Mouse (Mus musculus) fat pad, adult 2 months (tissue): ENCODE measurements at regions not wholly inside any gene's neighbourhood (a gene's known extent, or its start where the extent isn't known, plus 50 kb on each side); places are given as distances from the start of the nearest gene placed in this dataset.

Experiments used
- DNase-seq: peaks from one replicate; pipeline ENCODE4 v3.0.0-alpha.2; 2011; ENCODE audit warnings: low read depth, low spot score; ENCODE audit errors: extremely low read depth

DNA sequence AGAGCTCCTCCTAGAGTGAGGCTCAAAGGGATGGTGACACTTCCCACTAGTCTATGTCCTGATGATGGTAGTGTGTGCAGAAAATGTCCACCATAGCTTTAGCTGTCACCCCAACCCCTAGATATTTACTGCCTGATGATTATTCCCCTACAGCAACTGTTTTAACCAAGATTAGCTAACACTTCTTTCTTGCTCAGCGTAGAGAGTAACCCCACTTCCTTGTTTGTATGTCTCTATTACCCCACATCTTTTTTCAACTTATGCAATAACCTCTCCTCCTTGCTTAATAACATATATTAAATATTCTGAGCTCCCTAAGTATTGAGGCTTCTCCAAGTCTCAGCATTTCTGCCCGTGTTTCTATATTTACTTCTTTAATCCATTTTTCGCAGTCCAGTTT is 404.2 kb upstream of the Cntn3 start:
- no peak for DNase-seq

DNA sequence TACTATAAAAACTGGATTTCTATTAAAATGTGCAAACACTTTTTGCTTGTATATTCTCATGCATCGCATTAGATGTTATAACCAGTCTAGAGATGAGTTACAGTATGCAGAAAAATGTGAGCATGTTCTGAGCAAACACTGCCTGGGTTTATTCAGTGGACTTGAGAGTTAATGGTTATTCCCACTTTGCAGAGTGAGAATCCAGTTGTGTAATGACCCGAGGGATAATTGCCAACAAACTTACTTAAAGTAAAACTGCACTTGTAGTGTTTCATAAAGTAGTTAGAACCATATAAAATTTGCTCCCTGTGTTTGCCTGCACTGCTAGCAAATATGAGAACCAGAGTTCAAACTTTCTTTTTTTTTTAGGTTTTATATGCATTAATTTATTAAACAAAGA is 450.4 kb upstream of the Cntn3 start:
- no peak for DNase-seq

DNA sequence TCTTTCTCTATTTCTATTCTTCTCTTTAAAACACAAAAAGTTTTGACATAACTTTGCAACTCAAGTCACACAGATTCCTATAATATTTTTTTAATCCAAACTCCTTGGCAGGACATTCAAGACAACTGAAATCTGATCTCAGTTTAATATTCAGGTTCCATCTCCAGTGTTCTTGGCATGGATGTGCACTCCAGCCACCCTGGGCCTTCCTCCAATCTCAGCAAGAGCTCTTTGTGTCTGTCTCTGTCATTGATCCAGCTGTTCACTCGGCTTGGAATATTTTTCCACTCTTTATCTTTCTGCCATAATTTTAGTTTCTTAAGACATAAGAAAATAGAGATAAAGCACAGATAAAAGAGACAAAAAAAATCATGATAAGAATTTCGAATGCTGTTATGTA is 451.1 kb upstream of the Cntn3 start:
- DNase-seq: no peak

DNA sequence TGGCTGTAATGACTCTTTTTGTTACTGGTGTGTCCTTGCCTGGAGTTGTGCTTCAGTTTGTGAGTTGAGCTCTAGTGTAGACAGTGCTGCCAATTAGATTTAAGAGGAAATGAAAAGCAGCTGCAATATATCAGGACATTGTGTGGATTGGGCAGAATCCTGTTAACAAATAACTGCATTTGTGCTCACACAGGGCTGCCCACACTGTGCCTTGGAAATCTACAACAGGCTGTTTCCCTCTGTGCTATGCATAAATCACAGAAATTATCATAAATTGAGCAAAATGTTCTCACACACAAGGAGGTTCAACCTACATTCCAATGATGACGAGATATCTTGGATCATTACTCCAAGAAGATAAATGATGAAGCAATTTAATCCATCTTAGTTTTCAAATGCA is 455.2 kb upstream of the Cntn3 start:
- DNase-seq: no peak

DNA sequence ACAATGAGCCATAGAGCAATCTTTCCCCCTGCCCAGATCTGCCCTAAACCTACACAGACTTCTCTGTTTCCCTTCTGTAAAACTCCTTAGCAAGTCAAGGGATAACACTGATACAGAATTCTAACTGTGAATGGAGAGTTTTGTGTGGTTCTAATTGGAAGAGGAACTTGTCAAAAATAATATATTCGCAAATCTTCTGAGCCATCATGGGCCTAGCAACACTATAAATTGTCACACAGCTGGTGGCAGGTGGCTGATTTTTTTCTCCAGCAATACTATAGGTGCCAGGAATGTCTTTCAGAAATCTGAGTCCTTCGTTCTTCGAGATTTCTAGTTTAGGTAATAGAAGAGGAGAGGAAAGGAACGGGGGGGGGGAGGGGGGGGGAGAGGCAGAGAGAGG is 460.5 kb upstream of the Cntn3 start:
- DNase-seq: no peak

DNA sequence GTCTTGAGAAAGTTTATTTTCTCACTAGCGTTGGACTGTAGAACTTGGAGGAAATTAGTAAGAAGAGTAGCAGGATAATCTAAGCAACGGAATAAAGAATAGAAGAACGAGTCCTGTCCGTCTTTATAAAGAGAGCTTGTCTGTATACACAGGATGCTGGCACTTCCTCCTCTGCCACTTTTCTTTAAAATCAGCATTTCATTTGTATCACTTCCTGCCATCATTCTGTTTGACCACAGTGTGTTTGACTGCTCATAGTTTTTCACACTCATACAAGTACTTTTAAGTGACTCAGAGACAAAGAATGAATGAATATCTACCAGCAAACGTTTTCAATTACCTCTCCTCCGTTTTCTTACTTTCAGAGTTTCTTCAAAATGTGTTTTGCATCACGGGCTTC is 461.0 kb upstream of the Cntn3 start:
- DNase-seq: no peak

DNA sequence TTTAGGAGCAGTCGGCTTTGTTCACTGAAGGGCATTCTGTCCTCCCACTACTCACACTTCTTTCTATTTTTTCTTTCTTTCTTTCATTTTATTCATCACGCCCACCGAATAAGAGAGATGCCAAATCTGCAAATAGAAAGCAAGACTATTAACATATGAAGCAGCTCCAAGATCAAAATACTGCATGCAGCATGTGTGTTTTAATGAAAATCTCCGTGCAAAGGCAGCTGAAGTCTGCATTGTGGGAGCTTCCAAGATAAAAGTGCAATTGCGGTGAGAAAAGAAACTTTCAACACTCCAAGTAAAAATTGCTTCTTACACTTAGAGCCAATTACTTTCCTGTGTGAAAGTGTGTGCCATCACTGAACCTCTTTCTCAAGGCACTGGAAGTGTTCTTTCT is 449.8 kb upstream of the Chl1 start:
- DNase-seq: no peak

DNA sequence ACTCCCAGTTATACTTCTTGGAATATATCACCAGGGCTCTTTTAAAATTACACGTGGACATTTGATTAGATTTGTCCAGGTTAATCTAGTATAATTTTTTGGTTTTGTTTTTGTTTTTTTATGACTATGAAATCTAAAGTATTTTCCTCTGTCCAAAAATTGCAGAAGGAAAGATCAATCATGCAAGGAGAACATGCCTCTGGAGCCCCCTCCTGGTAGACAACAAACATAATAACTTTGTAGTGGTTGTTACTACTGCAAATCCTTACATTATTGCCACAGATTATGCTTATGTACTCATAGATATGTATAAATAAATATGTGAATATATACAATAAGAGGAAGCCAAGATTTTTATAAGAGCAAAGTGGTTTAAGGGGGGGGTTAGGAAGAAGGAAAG is 404.2 kb upstream of the Chl1 start:
- no peak for DNase-seq

DNA sequence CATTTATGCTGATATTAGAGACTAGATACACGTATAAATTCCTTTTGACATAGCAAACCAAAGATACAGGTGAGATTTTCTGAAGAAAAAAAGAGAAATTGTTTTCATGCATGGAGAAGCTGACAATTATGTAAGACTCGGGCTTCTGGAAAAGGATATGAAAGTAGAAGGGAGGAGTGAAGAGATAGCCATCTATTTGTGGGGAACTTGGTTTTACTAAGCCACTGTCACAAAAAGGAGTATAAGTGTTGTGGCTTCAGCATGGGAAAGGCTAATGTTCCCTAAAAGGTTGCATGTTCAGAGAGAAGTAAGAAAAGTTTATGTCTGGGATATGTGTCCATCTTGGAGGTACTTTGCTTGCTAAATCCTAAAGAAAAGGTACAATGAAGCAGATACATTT is 390.8 kb upstream of the Chl1 start:
- DNase-seq: no peak

DNA sequence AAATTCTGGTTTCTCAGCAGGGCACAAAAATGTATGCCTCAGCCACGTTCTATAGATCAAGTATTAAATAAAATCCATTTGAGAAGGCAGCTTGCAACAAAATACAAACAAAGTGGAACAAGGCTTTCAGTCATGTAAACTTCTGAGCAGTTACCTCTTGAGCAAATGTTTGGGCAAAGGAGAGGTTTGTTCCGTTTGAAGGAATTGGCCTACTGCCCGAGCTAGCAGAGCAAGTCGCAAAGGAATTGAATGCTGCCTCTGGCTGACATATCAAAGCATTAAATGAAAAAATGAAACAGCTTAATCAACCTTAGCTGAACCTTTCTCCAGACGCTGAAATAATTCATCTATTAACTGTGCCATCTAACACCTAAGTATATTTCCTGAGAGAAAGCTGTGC is 369.5 kb upstream of the Chl1 start:
- DNase-seq: no peak

DNA sequence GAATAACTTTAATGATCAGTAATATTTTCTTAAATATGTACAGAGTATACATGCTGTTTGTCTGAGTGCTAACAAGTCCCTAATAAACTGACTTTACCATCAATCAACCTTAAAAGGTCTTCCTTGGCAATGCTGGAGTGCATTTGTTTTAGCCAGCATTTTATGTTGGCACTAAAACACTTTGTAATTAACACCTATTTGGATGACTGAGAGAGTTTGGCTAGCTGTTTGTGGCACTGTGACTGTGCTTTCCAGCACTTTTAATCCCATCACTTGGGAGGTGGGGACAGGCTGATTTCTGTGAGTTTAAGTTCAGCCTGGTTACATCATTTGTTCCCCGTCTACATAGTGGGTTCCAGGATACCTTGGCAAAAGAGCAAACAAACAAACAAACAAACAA is 332.5 kb upstream of the Chl1 start:
- no peak for DNase-seq

DNA sequence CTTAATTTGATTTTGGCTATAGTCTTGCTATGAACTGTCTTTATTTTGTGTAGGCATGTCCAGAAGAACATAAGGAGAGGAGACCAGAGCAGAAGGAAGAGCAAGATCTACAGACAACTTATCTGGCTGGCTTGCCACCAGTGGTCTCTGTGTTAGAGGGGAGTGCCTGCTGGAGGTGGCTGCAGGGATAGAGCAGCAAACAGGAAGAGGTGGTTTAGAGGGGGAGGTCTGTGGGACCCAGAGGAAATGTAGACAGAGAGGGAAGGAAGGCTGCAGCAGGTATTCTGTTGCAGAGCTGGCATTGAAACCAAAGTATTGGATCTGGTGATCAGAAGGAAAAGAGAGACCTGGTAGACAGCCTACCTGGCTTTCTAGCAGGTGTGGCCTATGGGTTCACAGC is 327.0 kb upstream of the Chl1 start:
- no peak for DNase-seq

DNA sequence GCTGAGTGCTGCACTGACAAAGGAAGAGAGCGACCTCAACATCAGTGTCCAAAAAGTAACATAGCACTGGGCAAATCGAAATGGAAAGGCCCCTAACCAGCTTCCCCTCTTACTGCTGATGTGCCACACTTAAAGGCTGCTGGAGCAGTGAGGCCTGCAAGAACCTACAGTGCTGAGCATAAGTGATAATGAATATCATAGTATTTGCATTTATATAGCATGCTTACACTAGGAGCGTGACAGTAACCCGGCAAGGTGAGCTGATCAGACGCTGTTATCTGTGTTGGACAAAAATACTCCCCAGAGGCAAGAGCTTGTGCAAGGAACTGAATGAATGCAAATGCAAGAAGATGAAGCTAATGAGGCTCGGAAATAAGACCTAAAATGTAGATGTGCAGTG is 313.5 kb upstream of the Chl1 start:
- no peak for DNase-seq

DNA sequence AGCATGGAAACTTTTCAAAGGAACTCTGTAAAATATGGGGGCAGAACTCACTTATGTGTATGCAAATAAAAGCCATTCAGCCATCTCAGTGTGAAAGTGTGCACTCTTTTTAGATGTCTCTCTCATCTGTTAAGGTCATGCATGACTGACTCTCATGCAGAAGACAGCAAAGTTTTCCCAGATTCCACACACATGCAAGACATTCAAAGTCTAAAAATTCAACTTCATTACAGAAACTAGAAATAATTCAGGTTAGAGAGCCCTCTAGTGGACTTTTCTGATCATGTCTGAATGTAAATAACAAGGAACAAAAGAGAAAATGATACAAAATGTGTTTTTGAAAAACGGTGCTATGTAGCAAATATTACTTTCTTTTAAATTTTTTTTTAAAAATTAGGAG is 308.8 kb upstream of the Chl1 start:
- DNase-seq: no peak

DNA sequence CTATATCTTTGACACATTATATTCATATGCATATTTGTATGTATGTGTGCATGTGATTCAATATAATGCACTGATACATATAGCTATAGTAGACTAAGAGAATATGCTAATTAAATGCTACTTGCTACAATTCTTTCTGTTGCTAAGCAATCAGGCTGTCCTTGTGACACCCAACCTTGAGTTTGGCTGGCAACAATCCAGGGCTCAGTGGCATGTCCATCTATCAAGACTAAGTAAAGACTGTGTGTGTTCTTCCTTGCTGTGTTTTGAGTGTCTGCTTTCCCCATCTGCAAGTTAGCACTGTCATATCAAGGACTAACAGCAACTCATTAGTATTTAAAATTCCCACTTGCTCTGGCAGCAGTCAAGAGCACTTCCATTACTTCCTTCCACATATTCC is 301.2 kb upstream of the Chl1 start:
- no peak for DNase-seq

DNA sequence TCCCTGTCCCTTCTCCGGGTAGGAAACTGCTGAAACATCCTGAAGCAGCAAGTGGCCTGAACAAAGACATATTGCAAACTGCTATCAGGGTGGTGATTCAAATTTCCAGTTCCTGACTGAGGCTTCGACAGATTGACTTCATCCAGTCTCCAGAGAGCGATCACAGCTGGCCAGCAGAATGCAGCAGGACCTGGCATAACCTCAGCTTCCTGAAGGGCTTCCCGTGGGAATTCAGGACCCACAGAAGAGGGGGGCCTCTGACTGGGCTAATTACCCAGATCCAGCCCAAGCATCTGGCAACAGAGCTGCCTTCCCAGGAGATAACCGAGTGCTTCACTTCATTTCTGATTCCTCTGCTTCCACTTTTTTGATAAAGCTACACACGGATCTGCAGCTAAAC is 297.2 kb upstream of the Chl1 start:
- DNase-seq: no peak

DNA sequence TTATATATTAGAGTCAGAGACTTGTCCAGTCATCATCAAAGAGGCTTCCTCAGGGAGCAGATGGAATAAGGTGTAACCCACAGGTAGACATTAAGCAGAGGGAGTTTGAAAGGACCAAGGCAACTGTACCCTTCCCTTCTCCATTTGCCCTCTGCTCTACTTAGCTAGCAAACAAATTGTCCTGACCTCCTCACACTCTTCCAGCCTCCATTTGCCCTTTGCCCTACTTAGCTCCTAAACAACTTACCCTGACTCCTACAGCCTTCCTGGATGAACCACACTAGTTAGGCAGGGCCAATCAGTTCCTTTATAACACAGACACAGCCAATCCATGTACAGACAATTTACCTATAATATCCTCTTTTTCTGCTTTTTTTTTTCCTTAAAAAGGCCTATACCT is 273.5 kb upstream of the Chl1 start:
- no peak for DNase-seq

DNA sequence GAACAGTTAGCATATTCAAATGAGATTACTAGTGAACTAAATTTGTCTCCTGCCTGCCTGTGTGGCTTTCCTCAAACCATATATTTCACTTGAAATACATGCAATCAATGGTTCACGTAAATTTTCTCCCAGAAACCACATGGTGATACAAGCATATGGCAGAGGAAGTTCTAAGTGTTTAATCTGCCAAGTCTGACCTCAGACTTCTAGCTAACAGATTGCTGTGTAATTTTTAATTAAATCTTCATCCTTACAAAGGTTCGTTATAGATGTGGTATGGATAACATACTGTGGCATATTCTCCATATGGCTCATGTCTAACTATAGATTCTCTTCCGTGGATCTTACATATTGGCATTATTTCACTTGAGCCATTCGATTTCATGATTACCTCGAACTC is 241.4 kb upstream of the Chl1 start:
- DNase-seq: no peak

DNA sequence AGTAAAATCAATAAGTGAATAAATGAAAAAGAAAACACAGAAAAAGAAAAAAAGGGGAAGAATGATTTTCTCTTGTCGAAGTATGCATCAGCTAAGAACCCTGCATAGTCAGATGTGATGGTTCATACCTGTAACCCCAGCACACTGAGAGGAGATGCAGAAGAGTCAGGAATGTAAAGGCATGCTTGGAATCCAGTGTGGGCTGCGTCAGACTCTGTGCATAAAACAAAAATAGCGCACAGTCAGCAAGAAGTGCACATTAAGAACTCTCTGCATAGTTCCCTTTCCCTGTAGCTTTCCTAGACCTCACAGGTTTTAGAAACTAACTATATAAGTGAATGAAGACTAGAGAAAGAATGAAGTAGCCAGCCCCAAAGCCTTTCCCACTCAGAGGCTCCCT is 238.2 kb upstream of the Chl1 start:
- no peak for DNase-seq

DNA sequence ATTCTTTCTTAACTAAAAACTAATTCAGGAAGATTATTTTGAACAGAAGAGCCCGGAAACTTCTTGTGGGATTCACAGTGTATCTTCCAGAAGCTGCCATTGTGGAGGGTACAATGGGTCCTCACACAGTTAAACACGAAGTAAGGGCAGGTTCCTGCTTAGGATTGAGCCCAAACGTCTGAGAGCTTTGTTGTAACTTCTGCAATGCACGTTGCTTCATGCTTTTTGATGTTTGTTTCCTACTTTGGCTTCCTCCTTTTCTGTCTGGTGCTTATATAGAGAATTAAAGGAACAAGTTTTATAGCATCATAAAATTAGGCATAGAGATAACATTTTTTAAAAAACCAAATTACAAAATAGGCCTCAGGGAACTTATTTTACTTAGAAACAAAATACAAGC is 235.3 kb upstream of the Chl1 start:
- DNase-seq: no peak

DNA sequence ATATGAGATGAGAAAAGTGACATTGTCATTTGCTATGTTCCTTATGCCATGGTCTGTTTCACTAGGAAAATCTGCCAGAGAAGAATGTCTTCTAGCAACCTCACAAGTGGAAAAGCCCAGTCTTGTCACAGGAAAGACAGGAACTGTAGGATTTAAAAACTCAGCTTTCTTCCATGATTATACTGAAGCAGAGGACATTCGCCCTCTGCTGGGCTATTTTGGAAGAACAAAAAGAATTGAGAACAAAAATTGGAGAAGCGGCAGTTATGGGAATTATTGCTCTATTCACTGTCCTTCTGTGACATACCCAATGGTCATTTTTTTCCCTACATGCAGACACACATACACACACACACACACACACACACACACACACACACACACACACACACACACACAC is 234.9 kb upstream of the Chl1 start:
- DNase-seq: no peak

DNA sequence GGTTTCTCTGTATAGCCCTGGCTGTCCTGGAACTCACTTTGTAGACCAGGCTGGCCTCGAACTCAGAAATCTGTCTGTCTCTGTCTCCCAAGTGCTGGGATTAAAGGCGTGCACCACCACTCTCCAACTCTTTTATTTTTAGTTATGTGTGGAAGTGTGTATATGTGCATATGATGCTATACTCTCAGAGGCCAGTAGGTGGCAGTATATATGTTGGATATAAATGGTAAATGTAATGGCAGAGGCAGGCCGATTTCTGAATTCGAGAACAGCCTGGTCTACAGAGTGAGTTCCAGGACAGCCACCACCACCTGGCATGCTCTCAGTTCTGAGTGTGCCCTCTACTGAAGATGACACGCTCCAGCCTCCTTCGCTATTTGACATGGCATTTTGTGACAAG is 214.4 kb upstream of the Chl1 start:
- no peak for DNase-seq

DNA sequence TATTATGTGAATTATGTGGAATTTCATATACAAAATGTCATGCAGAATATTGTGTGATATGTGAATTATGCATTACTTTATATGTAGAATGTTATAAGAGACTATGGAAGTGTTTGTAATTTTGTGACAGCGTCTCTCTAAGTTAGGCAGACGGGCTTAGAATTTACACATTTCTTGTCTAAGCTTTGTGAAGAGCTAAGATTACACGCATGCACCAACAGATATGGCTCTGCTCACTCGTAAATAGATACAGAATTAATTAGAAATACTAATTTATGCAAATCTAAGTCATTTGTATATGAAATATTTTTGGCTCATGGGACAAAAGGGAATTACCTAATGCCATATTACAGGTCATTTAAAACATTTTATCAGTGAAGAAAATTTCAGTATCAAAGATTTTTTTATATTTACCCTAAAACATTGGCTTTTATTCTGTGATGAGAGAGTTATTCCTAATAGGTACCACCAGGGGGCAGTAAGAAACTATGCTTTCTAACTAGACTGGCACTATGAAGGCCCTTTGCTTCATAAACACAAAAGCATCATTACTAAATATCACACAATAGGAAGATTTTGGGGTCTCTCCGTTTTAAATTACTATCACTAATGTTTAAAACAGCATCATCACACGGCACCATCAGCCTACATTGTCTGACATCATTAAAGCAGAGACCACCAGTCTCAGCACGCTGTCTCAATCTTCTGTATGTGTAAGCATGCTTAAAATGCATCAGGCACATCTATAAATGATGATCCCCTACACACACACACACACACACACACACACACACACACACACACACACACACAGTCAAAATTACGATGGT is 203.8 kb upstream of the Chl1 start:
- no peak for DNase-seq

DNA sequence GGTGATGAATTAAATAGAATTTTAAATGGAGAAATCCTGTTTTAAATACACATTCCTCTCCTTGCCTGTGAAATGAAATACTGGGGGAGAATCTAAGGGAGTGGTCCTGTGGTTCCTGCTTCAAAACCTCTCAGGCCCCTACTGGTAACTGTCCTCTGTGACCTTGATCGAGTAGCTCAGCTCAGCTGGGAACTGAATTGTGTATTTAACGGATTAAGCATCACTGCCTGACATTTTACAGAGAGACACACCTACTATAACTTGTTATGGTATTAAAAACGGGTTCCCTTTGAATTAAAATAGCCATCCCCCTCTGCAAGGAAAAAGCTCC is 203.2 kb upstream of the Chl1 start:
- no peak for DNase-seq
